Mouse (Mus musculus) liver, embryonic 14.5 days (tissue): ENCODE results near the gene Vcpkmt.

ENCODE experiments used
- CTCF ChIP-seq: IDR thresholded peaks from 2 replicates; pipeline ENCODE4 v1.5.1; 2016; ENCODE audit warnings: antibody characterized with exemption, low read depth, control low read depth
- EP300 ChIP-seq: IDR thresholded peaks from 2 replicates; pipeline ENCODE4 v1.6.1; 2016; ENCODE audit warnings: antibody characterized with exemption, low read depth

DNA sequence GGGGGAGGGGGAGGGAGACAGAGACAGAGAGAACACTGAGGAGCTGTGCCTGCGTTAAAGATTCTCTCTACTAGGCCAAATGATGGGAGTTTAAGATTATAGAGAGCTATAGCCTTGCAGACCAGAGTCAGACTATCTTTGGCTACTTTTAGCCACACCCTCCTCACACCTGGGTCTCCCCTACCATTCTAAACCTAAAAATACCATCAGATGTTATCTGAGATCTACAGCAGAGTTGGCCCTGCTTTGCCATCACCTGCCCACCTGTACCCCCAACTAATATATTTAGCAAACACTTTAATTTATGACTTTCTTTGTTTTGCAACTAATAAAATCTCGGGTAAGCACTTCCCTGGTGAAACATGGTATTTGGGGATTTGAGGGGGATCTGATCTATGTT, 38.3 kb downstream of the Vcpkmt start:
- TF ChIP-seq CTCF (no peak), EP300 (no peak)
